Mouse (Mus musculus) myocyte (in vitro differentiated cells): Measurements from ENCODE around the gene Ddx6.

Experiments
- E2F4 ChIP-seq: IDR thresholded peaks from one replicate; pipeline ENCODE4 v1.6.1; 2011; ENCODE audit warnings: mild to moderate bottlenecking, control low read depth, moderate library complexity; ENCODE audit not compliant: insufficient read depth
- MAX ChIP-seq: IDR thresholded peaks from one replicate; pipeline ENCODE4 v1.6.1; 2011; ENCODE audit warnings: low read depth, mild to moderate bottlenecking, control low read depth
- MYOG ChIP-seq, 3 experiments: IDR thresholded peaks; one replicate each; pipeline ENCODE4 v1.6.1; 2011; ENCODE audit warnings: control low read depth in 2 of 3, low read depth in 2 of 3, mild to moderate bottlenecking in 2 of 3; ENCODE audit not compliant: insufficient read length in 2 of 3, control insufficient read depth in 1 of 3, insufficient read depth in 1 of 3
- POLR2A ChIP-seq: IDR thresholded peaks from one replicate; pipeline ENCODE4 v1.6.1; 2011; ENCODE audit warnings: low read depth, mild to moderate bottlenecking, control low read depth, moderate library complexity; ENCODE audit not compliant: insufficient read length
- POLR2AphosphoS2 ChIP-seq: IDR thresholded peaks from one replicate; pipeline ENCODE4 v1.6.1; 2011; ENCODE audit warnings: low read depth, control low read depth; ENCODE audit not compliant: insufficient read length
- TCF12 ChIP-seq: IDR thresholded peaks from one replicate; pipeline ENCODE4 v1.6.1; 2011; ENCODE audit warnings: mild to moderate bottlenecking, control low read depth; ENCODE audit not compliant: poor library complexity, insufficient read depth, severe bottlenecking
- TCF3 ChIP-seq: IDR thresholded peaks from one replicate; pipeline ENCODE4 v1.6.1; 2011; ENCODE audit warnings: low read depth, control low read depth; ENCODE audit not compliant: insufficient read length
- USF1 ChIP-seq: IDR thresholded peaks from one replicate; pipeline ENCODE4 v1.6.1; 2011; ENCODE audit warnings: low read depth, mild to moderate bottlenecking, control low read depth, moderate library complexity

DNA sequence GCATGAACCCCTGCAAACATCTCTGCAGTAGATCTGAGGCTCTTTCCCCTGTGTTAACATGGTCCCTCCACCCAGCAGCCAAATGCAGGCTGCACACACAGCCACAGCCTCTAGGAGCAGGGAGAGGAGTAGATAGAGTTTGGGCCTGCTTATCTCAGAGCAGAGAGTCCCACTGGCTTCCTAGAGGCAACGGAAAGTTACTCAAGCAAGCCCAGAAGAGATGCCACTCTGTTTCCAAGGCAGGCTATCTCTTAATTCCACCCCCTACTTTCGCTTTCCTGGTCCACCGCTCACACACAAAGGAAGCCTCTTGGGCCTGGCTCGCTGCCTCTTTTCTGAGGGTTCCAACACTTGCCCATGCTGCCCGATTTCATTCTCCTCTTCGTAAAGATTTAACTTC, 39.3 kb upstream of the Ddx6 start:
- no peak for TF ChIP-seq E2F4
- TF ChIP-seq MAX = no peak
- no peak for TF ChIP-seq TCF12
- no peak for TF ChIP-seq MYOG (IDR thresholded peaks at IDR 0.05; ENCODE audit: control insufficient read depth in 1 of 3, insufficient read depth in 1 of 3, insufficient read length in 2 of 3, low read depth in 2 of 3)
- no peak for TF ChIP-seq USF1
- no peak for TF ChIP-seq POLR2A
- TF ChIP-seq POLR2AphosphoS2 = no peak
- no peak for TF ChIP-seq TCF3
